Mouse (Mus musculus) liver, postnatal 0 days (tissue): ENCODE data around the gene Rapgef4. TPM values are rescaled to one million over a fixed set of nuclear protein-coding genes. Genes with fewer than 3 reads are reported as not detected.
A peak's percentile ranks its signal among the peaks of the same experiment; 100 is the strongest.

ENCODE experiments used
- ATAC-seq: fragments of 200-750 bp; cut with Nextera tagmentation; 2 replicates; pipeline ENCODE4 v1.8.0; 2017; ENCODE audit warnings: mild to moderate bottlenecking, moderate library complexity
- DNase-seq: peaks from one replicate; pipeline ENCODE4 v3.0.0-alpha.2; 2016
- H3K27ac ChIP-seq: fragments of 300-500 bp; sonication (generic); 2 replicates; pipeline ENCODE4 v1.5.1; 2014; ENCODE audit warnings: antibody characterized with exemption, moderate library complexity, mild to moderate bottlenecking, low read depth
- H3K27me3 ChIP-seq: fragments of 300-500 bp; sonication (generic); 2 replicates; pipeline ENCODE4 v1.6.1; 2014; ENCODE audit warnings: low read length, control low read depth, mixed read lengths; ENCODE audit not compliant: insufficient read depth
- H3K36me3 ChIP-seq: fragments of 300-500 bp; sonication (generic); replicated peaks from 2 replicates; pipeline ENCODE4 v1.6.1; 2014; ENCODE audit warnings: mild to moderate bottlenecking, control low read depth, low read length, moderate library complexity, mixed read lengths; ENCODE audit not compliant: insufficient read depth
- H3K4me1 ChIP-seq: fragments of 300-500 bp; sonication (generic); 2 replicates; pipeline ENCODE4 v1.6.1; 2014; ENCODE audit warnings: antibody characterized with exemption, mild to moderate bottlenecking, control low read depth; ENCODE audit not compliant: insufficient read depth
- H3K4me2 ChIP-seq: fragments of 300-500 bp; sonication (generic); 2 replicates; pipeline ENCODE4 v1.6.1; 2014; ENCODE audit warnings: low read depth, mild to moderate bottlenecking, low read length, moderate library complexity, mixed read lengths
- H3K4me3 ChIP-seq: fragments of 300-500 bp; sonication (generic); 2 replicates; pipeline ENCODE4 v1.5.1; 2014; ENCODE audit warnings: low read depth, low read length
- H3K9ac ChIP-seq: fragments of 300-500 bp; sonication (generic); replicated peaks from 2 replicates; pipeline ENCODE4 v1.6.1; 2014; ENCODE audit warnings: mild to moderate bottlenecking, moderate library complexity
- H3K9me3 ChIP-seq: fragments of 300-500 bp; sonication (generic); 2 replicates; pipeline ENCODE4 v1.6.1; 2016; ENCODE audit warnings: mild to moderate bottlenecking, control low read depth, low read length, mixed read lengths
- CTCF ChIP-seq: sonication (generic); IDR thresholded peaks from 2 replicates; pipeline ENCODE4 v1.5.1; 2016; ENCODE audit warnings: antibody characterized with exemption, low read depth
- EP300 ChIP-seq: IDR thresholded peaks from 2 replicates; pipeline ENCODE4 v1.6.1; 2016; ENCODE audit warnings: antibody characterized with exemption, low read depth, mild to moderate bottlenecking
- WGBS: fragments of 180-500 bp; shearing (Covaris S2); extraction: QIAGEN DNeasy Blood & Tissue Kit; methylation state at CpG from one replicate; pipeline ENCODE4 v1.1.7; 2014; ENCODE audit not compliant: insufficient replicate concordance; 5-methylcytosine and 5-hydroxymethylcytosine counted together
- polyA plus RNA-seq: library from polyadenylated mRNA; unstranded; fragments of >200 nt; fragmentation: Nextera tagmentation; extraction: Ambion mirVana; gene quantifications from 2 replicates; pipeline ENCODE4 v1.2.1, GENCODE M21; 2015

Gene Rapgef4
- polyA plus RNA-seq, 1 experiment from 2014 or later: 30.2 TPM

DNA sequence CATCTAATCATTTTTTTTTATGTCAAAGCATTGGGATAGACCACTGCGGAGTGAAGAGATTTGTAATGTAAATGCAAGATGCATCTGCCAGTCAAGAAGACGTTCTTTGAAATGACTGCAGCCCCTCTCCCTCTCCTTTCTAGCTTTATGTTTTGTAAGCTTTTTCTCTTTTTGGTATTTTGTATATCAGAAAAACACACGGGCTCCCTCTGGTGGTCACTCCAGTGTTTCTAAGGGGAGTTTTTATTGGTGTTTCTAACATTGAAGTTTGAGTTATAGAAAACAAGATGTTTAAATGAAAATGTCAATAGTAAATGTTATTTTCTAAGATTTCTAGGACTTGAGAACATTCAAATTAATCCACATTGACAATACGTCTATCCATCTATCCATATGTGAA lies 168.0 kb downstream of the Rapgef4 start:
- no peak for ATAC-seq
- Histone ChIP-seq H3K27ac (no peak overlapping the region), H3K4me2 (no peak overlapping the region), H3K9ac (no peak overlapping the region), H3K27me3 (no peaks in the 10 kb centered on the region), H3K4me3 (no peak overlapping the region), H3K4me1 (peaks cover 14% of the 10 kb centered on the region; the same call in 1 of the 2 replicates), H3K36me3 (no peaks in the 10 kb centered on the region), H3K9me3 (no peaks in the 10 kb centered on the region)
- DNase-seq: peak; percentile 67
- WGBS: 24% methylated on average over 4 of the region's 4 CpGs
- TF ChIP-seq CTCF: peak; percentile 67
- no peak for TF ChIP-seq EP300

DNA sequence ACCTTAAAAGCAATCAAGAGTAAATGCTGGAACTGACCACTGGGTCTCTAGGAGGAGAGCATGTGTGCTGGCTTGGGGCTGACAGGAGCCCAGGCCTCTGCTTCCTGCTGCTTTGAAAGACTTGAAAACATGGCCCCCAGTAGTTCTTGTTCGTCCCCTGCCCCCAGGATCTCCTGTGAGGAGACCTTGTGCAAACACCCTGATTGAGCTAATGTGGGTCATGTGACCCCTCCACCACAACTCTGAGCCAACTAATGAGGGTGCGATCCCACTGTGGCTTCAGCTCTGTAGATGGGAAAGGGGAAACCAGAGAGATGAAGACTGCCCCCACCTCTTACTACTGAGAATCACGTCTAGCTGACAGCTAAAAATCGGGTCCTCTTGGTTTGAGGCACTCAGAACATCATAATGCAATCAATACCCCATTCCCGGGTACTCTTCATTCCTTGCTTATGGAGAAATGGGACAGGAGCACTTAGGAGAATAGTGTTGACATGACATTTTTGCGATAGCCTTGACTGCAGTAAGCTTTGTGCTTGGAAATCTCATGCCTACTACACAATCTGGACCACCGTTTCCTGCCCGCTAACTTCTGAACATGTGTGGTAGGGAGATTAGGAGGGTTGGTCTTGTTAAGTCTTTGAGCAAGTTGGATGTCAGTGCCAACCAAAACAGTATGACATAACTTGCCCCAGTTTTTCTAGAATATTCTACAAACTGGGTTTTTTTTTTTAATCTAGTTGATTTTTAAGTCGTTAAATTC lies 170.9 kb downstream of the Rapgef4 start:
- Histone ChIP-seq H3K9me3 (no peaks in the 10 kb centered on the region), H3K9ac (no peak overlapping the region), H3K4me1 (peaks cover 10% of the 10 kb centered on the region; the same call in 1 of the 2 replicates), H3K4me3 (no peak overlapping the region), H3K27ac (no peak overlapping the region), H3K36me3 (no peaks in the 10 kb centered on the region), H3K4me2 (no peak overlapping the region), H3K27me3 (no peaks in the 10 kb centered on the region)
- DNase-seq: no peak
- TF ChIP-seq CTCF (no peak), EP300 (0 out of 2 replicates have a peak, but pooled peaks have one; percentile 18)
- 55% methylated on average over 9 of the region's 9 CpGs for WGBS
- no peak for ATAC-seq

DNA sequence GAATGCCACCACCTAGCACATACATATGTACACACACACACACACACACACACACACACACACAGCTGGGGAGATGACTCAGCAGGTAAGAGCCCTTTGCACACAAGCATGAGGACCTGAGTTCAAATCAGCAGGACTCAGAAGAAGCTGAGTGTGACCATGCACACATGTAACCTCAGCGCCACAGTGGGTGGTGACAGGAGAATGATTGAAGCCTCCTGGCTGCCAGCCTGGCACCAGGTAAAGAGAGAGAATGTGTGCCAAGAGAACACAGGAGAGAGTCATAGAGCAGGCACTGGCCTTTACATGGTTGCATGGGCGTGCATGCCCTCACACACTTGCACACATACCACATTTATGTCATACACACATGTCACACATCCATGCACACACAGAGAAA lies 171.7 kb downstream of the Rapgef4 start:
- H3K4me3 ChIP-seq: no peak overlapping the region
- 69% methylated on average over 2 of the region's 2 CpGs for WGBS
- no peaks in the 10 kb centered on the region for H3K36me3 ChIP-seq
- H3K9me3 ChIP-seq: no peaks in the 10 kb centered on the region
- no peak for ATAC-seq
- TF ChIP-seq CTCF (no peak), EP300 (no peak)
- H3K4me1 ChIP-seq: peaks cover 15% of the 10 kb centered on the region; the same call in 1 of the 2 replicates
- H3K4me2 ChIP-seq: no peak overlapping the region
- no peak for DNase-seq
- no peak overlapping the region for H3K27ac ChIP-seq
- H3K27me3 ChIP-seq: no peaks in the 10 kb centered on the region
- H3K9ac ChIP-seq: no peak overlapping the region

DNA sequence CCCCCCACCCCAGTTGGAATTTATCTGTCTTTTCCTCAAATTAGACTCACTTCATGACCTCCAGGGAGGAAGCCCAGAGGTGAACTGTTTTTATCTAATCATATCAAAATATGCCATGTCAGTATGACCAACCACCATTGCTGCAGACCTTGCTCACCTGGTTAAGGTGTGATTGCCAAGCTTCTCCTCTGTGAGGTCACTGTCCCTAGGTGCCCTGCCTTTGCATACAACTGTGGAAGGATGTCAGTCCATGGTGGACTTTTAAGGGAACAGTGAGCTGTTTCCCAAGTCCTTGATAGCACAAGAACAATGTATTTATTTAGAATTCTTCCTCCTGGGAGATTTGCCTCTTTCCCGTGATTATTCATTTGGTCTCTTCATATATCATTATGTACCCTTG lies 172.8 kb downstream of the Rapgef4 start:
- no peak for ATAC-seq
- TF ChIP-seq CTCF (no peak), EP300 (no peak)
- no peak overlapping the region for H3K4me2 ChIP-seq
- H3K9ac ChIP-seq: no peak overlapping the region
- no peak overlapping the region for H3K4me3 ChIP-seq
- WGBS: 71% methylated on average over 1 of the region's 1 CpGs
- H3K36me3 ChIP-seq: no peaks in the 10 kb centered on the region
- DNase-seq: no peak
- H3K9me3 ChIP-seq: no peaks in the 10 kb centered on the region
- peaks cover 15% of the 10 kb centered on the region; the same call in 1 of the 2 replicates for H3K4me1 ChIP-seq
- H3K27me3 ChIP-seq: no peaks in the 10 kb centered on the region
- no peak overlapping the region for H3K27ac ChIP-seq

DNA sequence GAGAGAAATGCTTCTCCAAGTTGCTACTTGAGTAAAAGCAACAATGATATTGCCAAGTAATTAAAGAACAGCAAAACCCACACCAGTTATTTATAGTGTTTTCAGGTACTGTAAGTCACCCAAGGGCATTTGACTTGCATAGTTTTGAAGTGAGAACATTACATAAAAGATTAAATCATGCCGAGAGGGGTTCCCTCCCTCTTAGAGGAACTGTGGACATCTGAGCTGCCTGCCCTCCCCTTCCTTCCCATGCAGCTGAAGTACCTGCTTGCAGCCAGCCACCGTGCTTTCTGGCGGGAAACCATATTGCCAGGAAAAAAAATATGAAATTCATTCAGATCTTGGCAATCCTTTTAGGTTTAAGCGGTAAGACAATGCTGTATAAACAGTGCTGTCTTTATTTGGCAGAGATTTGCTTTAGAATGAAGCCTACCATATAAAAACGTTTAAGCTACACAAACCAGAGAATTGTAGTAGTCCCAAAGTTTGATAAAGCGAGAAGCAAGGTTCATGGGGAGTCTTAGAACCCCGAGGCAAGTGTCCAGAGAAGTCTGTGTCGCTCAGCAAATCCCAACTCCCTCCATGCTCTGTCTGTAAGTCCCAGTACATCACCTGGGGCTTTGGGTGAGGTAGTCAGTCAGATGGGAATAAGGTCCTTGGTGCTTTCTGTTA lies 174.2 kb downstream of the Rapgef4 start:
- WGBS: 46% methylated on average over 8 of the region's 8 CpGs
- H3K27me3 ChIP-seq: no peaks in the 10 kb centered on the region
- TF ChIP-seq EP300 (no peak), CTCF (no peak)
- no peak overlapping the region for H3K27ac ChIP-seq
- no peak for ATAC-seq
- H3K4me1 ChIP-seq: peaks cover 15% of the 10 kb centered on the region; the same call in 1 of the 2 replicates
- no peaks in the 10 kb centered on the region for H3K36me3 ChIP-seq
- no peak for DNase-seq
- no peak overlapping the region for H3K9ac ChIP-seq
- no peak overlapping the region for H3K4me2 ChIP-seq
- H3K9me3 ChIP-seq: no peaks in the 10 kb centered on the region
- H3K4me3 ChIP-seq: no peak overlapping the region

DNA sequence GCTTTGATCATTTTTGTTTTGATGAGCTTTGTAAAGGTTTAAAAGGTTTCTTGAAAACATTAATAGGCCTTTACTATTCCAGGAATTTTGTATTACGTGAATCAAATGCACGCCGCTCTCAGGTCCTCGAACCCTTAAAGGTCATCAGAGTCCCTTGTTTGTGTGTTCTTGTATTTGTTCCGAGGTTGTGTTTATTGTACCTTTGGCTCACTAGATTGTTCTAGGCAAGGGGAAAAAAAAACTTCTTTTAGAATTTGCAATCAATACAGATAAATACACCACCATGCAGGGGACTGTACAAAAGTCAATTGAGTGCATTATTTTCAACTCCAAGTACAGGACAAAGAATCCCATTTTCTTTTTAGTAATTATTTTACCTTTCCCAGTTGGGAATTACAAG lies 175.4 kb downstream of the Rapgef4 start:
- no peak overlapping the region for H3K4me2 ChIP-seq
- TF ChIP-seq CTCF (no peak), EP300 (peak; percentile 68; the same call in 1 of the 2 replicates)
- no peak for DNase-seq
- peak; percentile 84 for ATAC-seq
- no peak overlapping the region for H3K4me3 ChIP-seq
- 67% methylated on average over 5 of the region's 5 CpGs for WGBS
- H3K36me3 ChIP-seq: no peaks in the 10 kb centered on the region
- no peak overlapping the region for H3K9ac ChIP-seq
- peak overlapping the region; percentile 49; the same call in 1 of the 2 replicates for H3K27ac ChIP-seq
- H3K4me1 ChIP-seq: peaks cover 15% of the 10 kb centered on the region; the same call in 1 of the 2 replicates
- H3K27me3 ChIP-seq: no peaks in the 10 kb centered on the region
- H3K9me3 ChIP-seq: no peaks in the 10 kb centered on the region
